ENCODE assay signal across 29 mouse cellular contexts in the genomic region with DNA sequence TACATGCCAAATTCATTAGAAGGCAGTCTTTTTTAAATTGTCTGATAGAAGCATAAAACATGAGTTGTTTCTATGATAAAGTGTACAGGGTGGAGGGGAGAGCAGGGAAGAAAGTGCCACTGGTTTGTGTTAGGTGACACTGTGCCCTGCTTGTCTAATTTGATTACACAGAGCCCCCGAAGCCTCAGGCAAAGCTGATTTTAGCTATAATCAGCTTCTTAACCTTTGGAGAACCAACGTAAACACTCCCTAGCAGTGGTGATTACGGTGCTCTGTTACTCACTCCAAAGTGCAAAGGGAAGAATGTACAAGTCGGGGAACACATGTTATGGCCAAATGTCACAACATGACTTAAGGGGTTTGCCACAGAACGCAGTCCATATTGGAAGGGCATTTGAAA. TPM values are rescaled to one million over a fixed set of nuclear protein-coding genes. Genes with fewer than 3 reads are reported as not detected.
A peak's percentile ranks its signal among the peaks of the same experiment; 100 is the strongest.
DNase-seq lines count a peak whose midpoint lies in the region; ATAC-seq and TF ChIP-seq lines count a peak whose summit lies in the region.
"Had no signal": no experiment of that assay in that cellular context is flagged by ENCODE, and none has a peak within 500 bp of the region (broad histone marks: within the 10 kb centered on the region; RNA-seq: fewer than 3 reads in every experiment).

No protein-coding gene starts in this region.

- no peak overlapping the region for H3K4me2 ChIP-seq in embryonic facial prominence, embryonic 11.5 days (ENCODE audit: low read depth, low read length)
- H3K4me2 ChIP-seq in intestine, postnatal 0 days (replicated peaks; ENCODE audit: low read depth): no peak overlapping the region
- H3K4me2 ChIP-seq: embryonic facial prominence, embryonic 12.5 days; embryonic facial prominence, embryonic 15.5 days; heart, embryonic 13.5 days; hindbrain, embryonic 13.5 days had no signal

- no peaks in the 10 kb centered on the region for H3K27me3 ChIP-seq in embryonic facial prominence, embryonic 11.5 days (ENCODE audit: control insufficient read depth, insufficient read depth, low read length)
- H3K27me3 ChIP-seq in limb, embryonic 10.5 days (ENCODE audit: low read depth, poor library complexity, severe bottlenecking): peaks cover 22% of the 10 kb centered on the region; the same call in 1 of the 2 replicates
- no peaks in the 10 kb centered on the region for H3K27me3 ChIP-seq in intestine, postnatal 0 days (replicated peaks; ENCODE audit: control insufficient read depth, insufficient read depth, low read length)
- H3K27me3 ChIP-seq in hindbrain, embryonic 10.5 days (ENCODE audit: insufficient read depth, poor library complexity, severe bottlenecking): no peaks in the 10 kb centered on the region
- H3K27me3 ChIP-seq: CH12.LX; embryonic facial prominence, embryonic 12.5 days; embryonic facial prominence, embryonic 15.5 days; heart, embryonic 13.5 days; hindbrain, embryonic 13.5 days; Patski had no signal

- H3K4me3 ChIP-seq in embryonic facial prominence, embryonic 11.5 days (ENCODE audit: low read depth, low read length): no peak overlapping the region
- no peak overlapping the region for H3K4me3 ChIP-seq in limb, embryonic 10.5 days
- H3K4me3 ChIP-seq in intestine, postnatal 0 days (ENCODE audit: low read depth, low read length): no peak overlapping the region
- no peak overlapping the region for H3K4me3 ChIP-seq in hindbrain, embryonic 10.5 days
- H3K4me3 ChIP-seq: embryonic facial prominence, embryonic 12.5 days; embryonic facial prominence, embryonic 15.5 days; heart, adult 2 months; heart, embryonic 10.5 days; heart, embryonic 13.5 days; hindbrain, embryonic 13.5 days had no signal

- no peak overlapping the region for H3K9ac ChIP-seq in embryonic facial prominence, embryonic 11.5 days (replicated peaks; ENCODE audit: low read length)
- H3K9ac ChIP-seq in intestine, postnatal 0 days (ENCODE audit: low read depth, low read length): no peak overlapping the region
- H3K9ac ChIP-seq: embryonic facial prominence, embryonic 12.5 days; embryonic facial prominence, embryonic 15.5 days; forebrain, postnatal 0 days; heart, embryonic 13.5 days; hindbrain, embryonic 13.5 days had no signal

- no peaks in the 10 kb centered on the region for H3K4me1 ChIP-seq in embryonic facial prominence, embryonic 11.5 days (ENCODE audit: control insufficient read depth, insufficient read depth, low read length)
- H3K4me1 ChIP-seq in limb, embryonic 10.5 days: peaks cover 8% of the 10 kb centered on the region; the same call in 1 of the 2 replicates
- no peaks in the 10 kb centered on the region for H3K4me1 ChIP-seq in intestine, postnatal 0 days (replicated peaks; ENCODE audit: control insufficient read depth, insufficient read depth, low read length)
- H3K4me1 ChIP-seq in hindbrain, embryonic 10.5 days (replicated peaks): no peaks in the 10 kb centered on the region
- H3K4me1 ChIP-seq: embryonic facial prominence, embryonic 12.5 days; embryonic facial prominence, embryonic 15.5 days; hindbrain, embryonic 13.5 days had no signal

- no peak for ATAC-seq in embryonic facial prominence, embryonic 11.5 days (replicated peaks; ENCODE audit: insufficient number of reproducible peaks, low FRiP score, low TSS enrichment, low read depth)
- no peak for ATAC-seq in intestine, postnatal 0 days
- ATAC-seq: forebrain, embryonic 14.5 days; forebrain, postnatal 0 days; hindbrain, embryonic 16.5 days; inflammation-experienced regulatory T-cells, adult 6 months; intestine, embryonic 16.5 days; Patski had no signal

- WGBS in embryonic facial prominence, embryonic 11.5 days: 15% methylated on average over 5 of the region's 5 CpGs
- WGBS in limb, embryonic 10.5 days: 13% methylated on average over 5 of the region's 5 CpGs
- 36% methylated on average over 5 of the region's 5 CpGs for WGBS in intestine, postnatal 0 days
- WGBS in hindbrain, embryonic 10.5 days: 58% methylated on average over 5 of the region's 5 CpGs

- H3K36me3 ChIP-seq in embryonic facial prominence, embryonic 11.5 days (replicated peaks; ENCODE audit: control insufficient read depth, insufficient read depth, low read depth, low read length): no peaks in the 10 kb centered on the region
- no peaks in the 10 kb centered on the region for H3K36me3 ChIP-seq in limb, embryonic 10.5 days
- no peaks in the 10 kb centered on the region for H3K36me3 ChIP-seq in intestine, postnatal 0 days (ENCODE audit: control insufficient read depth, insufficient read depth)
- no peaks in the 10 kb centered on the region for H3K36me3 ChIP-seq in hindbrain, embryonic 10.5 days
- H3K36me3 ChIP-seq: embryonic facial prominence, embryonic 12.5 days; embryonic facial prominence, embryonic 15.5 days; G1E; heart, embryonic 10.5 days; heart, embryonic 13.5 days; hindbrain, embryonic 13.5 days had no signal

- DNase-seq in retina, adult 2 months (ENCODE audit: low read depth, low spot score): peak; percentile 33
- no peak for DNase-seq in retina, embryonic 14.5 days (ENCODE audit: low spot score)
- DNase-seq in embryonic facial prominence, embryonic 11.5 days (ENCODE audit: low spot score): peak; percentile 73
- DNase-seq in limb, embryonic 10.5 days (ENCODE audit: low spot score): peak; percentile 50
- DNase-seq in retina, postnatal 7 days (ENCODE audit: low read depth, low spot score): peak; percentile 13
- no peak for DNase-seq in layer of hippocampus, postnatal 25 days (ENCODE audit: extremely low spot score in 1 of 2, low spot score in 1 of 2)
- no peak for DNase-seq in hindbrain, embryonic 10.5 days (ENCODE audit: low spot score)
- DNase-seq: adrenal gland, postnatal 10 days; B cell, adult 2 months; cerebellum, adult 11 months; cerebellum, adult 2 months; cerebellum, adult 9-11 months; cerebellum, postnatal 25 days; forebrain, postnatal 0 days; gastrocnemius, postnatal 25 days; heart, adult 2 months had no signal

- no peak overlapping the region for H3K27ac ChIP-seq in embryonic facial prominence, embryonic 11.5 days (replicated peaks; ENCODE audit: low read depth, low read length)
- no peak overlapping the region for H3K27ac ChIP-seq in limb, embryonic 10.5 days
- no peak overlapping the region for H3K27ac ChIP-seq in intestine, postnatal 0 days (ENCODE audit: low read depth, low read length)
- H3K27ac ChIP-seq in hindbrain, embryonic 10.5 days: no peak overlapping the region
- H3K27ac ChIP-seq: embryonic facial prominence, embryonic 12.5 days; embryonic facial prominence, embryonic 15.5 days; heart, adult 2 months; heart, embryonic 10.5 days; heart, embryonic 13.5 days; hindbrain, embryonic 13.5 days had no signal

- TF ChIP-seq CTCF in intestine, postnatal 0 days (IDR thresholded peaks at IDR 0.05; ENCODE audit: low read depth): no peak

- no peaks in the 10 kb centered on the region for H3K9me3 ChIP-seq in embryonic facial prominence, embryonic 11.5 days (replicated peaks; ENCODE audit: control insufficient read depth, low read length)
- H3K9me3 ChIP-seq in limb, embryonic 10.5 days (replicated peaks): no peaks in the 10 kb centered on the region
- H3K9me3 ChIP-seq in intestine, postnatal 0 days (ENCODE audit: control insufficient read depth): no peaks in the 10 kb centered on the region
- H3K9me3 ChIP-seq in hindbrain, embryonic 10.5 days: no peaks in the 10 kb centered on the region
- H3K9me3 ChIP-seq: embryonic facial prominence, embryonic 12.5 days; embryonic facial prominence, embryonic 15.5 days; G1E; heart, embryonic 10.5 days; heart, embryonic 13.5 days; hindbrain, embryonic 13.5 days had no signal

RNA-seq across cellular contexts. Expression of a gene that starts 20.4 kb away (rescaled TPM):
- 0.50 and 0.65 TPM in 2 replicates for polyA plus RNA-seq in embryonic facial prominence, embryonic 11.5 days (2014; fragmentation: Nextera tagmentation; extraction: Ambion mirVana)
- 1.1 and 1.8 TPM in 2 replicates for polyA plus RNA-seq in limb, embryonic 10.5 days (2016; fragmentation: Nextera tagmentation; extraction: Ambion mirVana)
- 1 to 10 TPM in 1 of 2 experiments, under 1 TPM in 1; 0.52 to 1.4 TPM for total RNA-seq in layer of hippocampus, postnatal 25 days (2021)
- polyA plus RNA-seq in intestine, postnatal 0 days (2015; fragmentation: Nextera tagmentation; extraction: Ambion mirVana): 0.77 and 1.0 TPM in 2 replicates
- polyA plus RNA-seq in hindbrain, embryonic 10.5 days (2016; fragmentation: Nextera tagmentation; extraction: Ambion mirVana): 1.3 and 1.7 TPM in 2 replicates
- polyA plus RNA-seq: heart, adult 2 months; Patski had no signal

Comparison
In these comparisons a context has a peak if more than half of its experiments do, and no peak if none do; other contexts are left out.
1. DNase-seq: peak in retina, adult 2 months (single experiment), embryonic facial prominence, embryonic 11.5 days (single experiment), limb, embryonic 10.5 days (single experiment) and retina, postnatal 7 days (single experiment); none in retina, embryonic 14.5 days (single experiment), layer of hippocampus, postnatal 25 days (0 of 2) and hindbrain, embryonic 10.5 days (single experiment).